Mouse (Mus musculus): ENCODE data around the gene Atrip. TPM values are rescaled to one million over a fixed set of nuclear protein-coding genes. Genes with fewer than 3 reads are reported as not detected.

Gene Atrip
- polyA plus RNA-seq, 1 experiment, result 12.1 TPM

GRCm38 (mm10) chr9:109098366-109098765 is 24.4 kb upstream of the Atrip start:
- peaks cover 17% of the 10 kb centered on the region for H3K4me1 ChIP-seq (ENCODE audit: control insufficient read depth, insufficient read depth, low read length)
- TF ChIP-seq CTCF (IDR thresholded peaks at IDR 0.05; ENCODE audit: control insufficient read depth, insufficient read depth, insufficient replicate concordance, low read depth, low read length) (no peak), POLR2A (IDR thresholded peaks at IDR 0.05; ENCODE audit: control insufficient read depth, low read depth, low read length) (no peak)
- H3K27ac ChIP-seq (ENCODE audit: control insufficient read depth, insufficient read depth, low read depth, low read length), result no peak overlapping the region
- H3K4me3 ChIP-seq (ENCODE audit: control insufficient read depth, low read depth, low read length), result no peak overlapping the region
- H3K36me3 ChIP-seq (ENCODE audit: control insufficient read depth, insufficient read depth, low read length), result no peaks in the 10 kb centered on the region
- H3K27me3 ChIP-seq (ENCODE audit: control insufficient read depth, insufficient read depth, low read length), result no peaks in the 10 kb centered on the region

GRCm38 (mm10) chr9:109097831-109098230 is 23.9 kb upstream of the Atrip start:
- no peak overlapping the region for H3K4me3 ChIP-seq (ENCODE audit: control insufficient read depth, low read depth, low read length)
- H3K36me3 ChIP-seq (ENCODE audit: control insufficient read depth, insufficient read depth, low read length), result no peaks in the 10 kb centered on the region
- TF ChIP-seq POLR2A (IDR thresholded peaks at IDR 0.05; ENCODE audit: control insufficient read depth, low read depth, low read length) (no peak), CTCF (IDR thresholded peaks at IDR 0.05; ENCODE audit: control insufficient read depth, insufficient read depth, insufficient replicate concordance, low read depth, low read length) (no peak)

GRCm38 (mm10) chr9:109097291-109097690 is 23.4 kb upstream of the Atrip start:
- Histone ChIP-seq H3K36me3 (ENCODE audit: control insufficient read depth, insufficient read depth, low read length) (no peaks in the 10 kb centered on the region), H3K27me3 (ENCODE audit: control insufficient read depth, insufficient read depth, low read length) (no peaks in the 10 kb centered on the region), H3K4me1 (ENCODE audit: control insufficient read depth, insufficient read depth, low read length) (peaks cover 17% of the 10 kb centered on the region), H3K4me3 (ENCODE audit: control insufficient read depth, low read depth, low read length) (no peak overlapping the region), H3K27ac (ENCODE audit: control insufficient read depth, insufficient read depth, low read depth, low read length) (no peak overlapping the region)
- no peak for TF ChIP-seq CTCF (IDR thresholded peaks at IDR 0.05; ENCODE audit: control insufficient read depth, insufficient read depth, insufficient replicate concordance, low read depth, low read length)
- no peak for TF ChIP-seq POLR2A (IDR thresholded peaks at IDR 0.05; ENCODE audit: control insufficient read depth, low read depth, low read length)

More at GRCm38 (mm10) chr9:109097831-109098230, 23.9 kb upstream of the Atrip start:
- no peak overlapping the region for H3K27ac ChIP-seq (ENCODE audit: control insufficient read depth, insufficient read depth, low read depth, low read length)
- no peaks in the 10 kb centered on the region for H3K27me3 ChIP-seq (ENCODE audit: control insufficient read depth, insufficient read depth, low read length)
- peaks cover 17% of the 10 kb centered on the region for H3K4me1 ChIP-seq (ENCODE audit: control insufficient read depth, insufficient read depth, low read length)

- H3K27me3 ChIP-seq (ENCODE audit: control insufficient read depth, insufficient read depth, low read length), result no peaks in the 10 kb centered on the region
- no peak overlapping the region for H3K4me3 ChIP-seq (ENCODE audit: control insufficient read depth, low read depth, low read length)
- no peaks in the 10 kb centered on the region for H3K36me3 ChIP-seq (ENCODE audit: control insufficient read depth, insufficient read depth, low read length)
- peaks cover 17% of the 10 kb centered on the region for H3K4me1 ChIP-seq (ENCODE audit: control insufficient read depth, insufficient read depth, low read length)
- H3K27ac ChIP-seq (ENCODE audit: control insufficient read depth, insufficient read depth, low read depth, low read length), result no peak overlapping the region
- no peak for TF ChIP-seq POLR2A (IDR thresholded peaks at IDR 0.05; ENCODE audit: control insufficient read depth, low read depth, low read length)
- no peak for TF ChIP-seq CTCF (IDR thresholded peaks at IDR 0.05; ENCODE audit: control insufficient read depth, insufficient read depth, insufficient replicate concordance, low read depth, low read length)
Measured at GRCm38 (mm10) chr9:109096856-109097255, 22.9 kb upstream of the Atrip start.

- Histone ChIP-seq H3K36me3 (ENCODE audit: control insufficient read depth, insufficient read depth, low read length) (no peaks in the 10 kb centered on the region), H3K4me1 (ENCODE audit: control insufficient read depth, insufficient read depth, low read length) (peaks cover 17% of the 10 kb centered on the region), H3K27ac (ENCODE audit: control insufficient read depth, insufficient read depth, low read depth, low read length) (peak overlapping the region; percentile 56), H3K27me3 (ENCODE audit: control insufficient read depth, insufficient read depth, low read length) (no peaks in the 10 kb centered on the region), H3K4me3 (ENCODE audit: control insufficient read depth, low read depth, low read length) (peak overlapping the region; percentile 79)
- TF ChIP-seq CTCF (IDR thresholded peaks at IDR 0.05; ENCODE audit: control insufficient read depth, insufficient read depth, insufficient replicate concordance, low read depth, low read length) (no peak), POLR2A (IDR thresholded peaks at IDR 0.05; ENCODE audit: control insufficient read depth, low read depth, low read length) (no peak)
Measured at GRCm38 (mm10) chr9:109096251-109096661, 22.3 kb upstream of the Atrip start.

GRCm38 (mm10) chr9:109095137-109095982 is 21.4 kb upstream of the Atrip start, which contains the start of gene Plxnb1:
TSS of gene Plxnb1 (plus strand) at chr9:109095389.
- TF ChIP-seq CTCF (IDR thresholded peaks at IDR 0.05; ENCODE audit: control insufficient read depth, insufficient read depth, insufficient replicate concordance, low read depth, low read length) (no peak), POLR2A (IDR thresholded peaks at IDR 0.05; ENCODE audit: control insufficient read depth, low read depth, low read length) (peak; percentile 27)
- peak within 1 kb of the TSS; percentile 86 for H3K4me3 ChIP-seq (ENCODE audit: control insufficient read depth, low read depth, low read length)
- no peaks in the 10 kb centered on the region for H3K36me3 ChIP-seq (ENCODE audit: control insufficient read depth, insufficient read depth, low read length)
- peaks cover 17% of the 10 kb centered on the region for H3K4me1 ChIP-seq (ENCODE audit: control insufficient read depth, insufficient read depth, low read length)
- no peaks in the 10 kb centered on the region for H3K27me3 ChIP-seq (ENCODE audit: control insufficient read depth, insufficient read depth, low read length)
- peak within 1 kb of the TSS; percentile 63 for H3K27ac ChIP-seq (ENCODE audit: control insufficient read depth, insufficient read depth, low read depth, low read length)

- no peaks in the 10 kb centered on the region for H3K36me3 ChIP-seq (ENCODE audit: control insufficient read depth, insufficient read depth, low read length)
Measured at GRCm38 (mm10) chr9:109094553-109095136, 20.7 kb upstream of the Atrip start.

More at GRCm38 (mm10) chr9:109094553-109095136, 20.7 kb upstream of the Atrip start:
- Histone ChIP-seq H3K27me3 (ENCODE audit: control insufficient read depth, insufficient read depth, low read length) (no peaks in the 10 kb centered on the region), H3K27ac (ENCODE audit: control insufficient read depth, insufficient read depth, low read depth, low read length) (peak overlapping the region; percentile 63), H3K4me1 (ENCODE audit: control insufficient read depth, insufficient read depth, low read length) (peaks cover 17% of the 10 kb centered on the region), H3K4me3 (ENCODE audit: control insufficient read depth, low read depth, low read length) (peak overlapping the region; percentile 86)
- no peak for TF ChIP-seq CTCF (IDR thresholded peaks at IDR 0.05; ENCODE audit: control insufficient read depth, insufficient read depth, insufficient replicate concordance, low read depth, low read length)
- no peak for TF ChIP-seq POLR2A (IDR thresholded peaks at IDR 0.05; ENCODE audit: control insufficient read depth, low read depth, low read length)

All from testis, adult 2 months (tissue).